Mouse (Mus musculus) urinary bladder, postnatal 14 days (tissue): ENCODE measurements around the gene D630045J12Rik.

ENCODE experiments used
- DNase-seq: peaks from one replicate; pipeline ENCODE4 v3.0.0; 2021; ENCODE audit warnings: low spot score

The D630045J12Rik gene

GRCm38 (mm10) chr6:38192952-38193351 lies 60.9 kb downstream of the D630045J12Rik start:
- DNase-seq = no peak

- no peak for DNase-seq
Measured at GRCm38 (mm10) chr6:38186312-38186950, 67.4 kb downstream of the D630045J12Rik start.

- no peak for DNase-seq
Measured at GRCm38 (mm10) chr6:38184791-38185190, 69.0 kb downstream of the D630045J12Rik start.

GRCm38 (mm10) chr6:38181756-38182318 lies 72.0 kb downstream of the D630045J12Rik start:
- DNase-seq = no peak

DNA sequence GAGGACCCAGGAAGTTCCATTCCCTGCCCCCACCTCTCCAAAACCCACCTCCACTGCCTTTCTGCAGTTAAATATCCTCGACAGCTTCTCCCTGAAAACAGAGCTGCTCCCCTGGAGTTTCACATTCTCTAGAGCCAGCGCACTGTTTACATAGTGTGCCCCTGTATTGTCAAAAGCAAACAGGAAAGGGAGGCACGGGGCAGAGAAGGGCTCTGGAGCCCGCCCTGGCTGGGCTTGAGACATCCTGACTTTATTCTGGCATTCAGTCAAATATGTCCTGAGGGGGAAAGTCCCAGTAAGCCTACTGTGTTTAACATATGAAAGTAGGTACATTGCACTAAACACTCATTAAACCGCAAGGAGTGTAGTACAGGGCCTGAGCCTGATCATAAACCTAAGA lies 73.1 kb downstream of the D630045J12Rik start:
- no peak for DNase-seq

- DNase-seq = no peak
Measured at GRCm38 (mm10) chr6:38165385-38165784, 88.4 kb downstream of the D630045J12Rik start.

- DNase-seq = no peak
Measured at GRCm38 (mm10) chr6:38164705-38165104, 89.1 kb downstream of the D630045J12Rik start.

GRCm38 (mm10) chr6:38162825-38163504 lies 90.8 kb downstream of the D630045J12Rik start:
- DNase-seq = no peak

DNA sequence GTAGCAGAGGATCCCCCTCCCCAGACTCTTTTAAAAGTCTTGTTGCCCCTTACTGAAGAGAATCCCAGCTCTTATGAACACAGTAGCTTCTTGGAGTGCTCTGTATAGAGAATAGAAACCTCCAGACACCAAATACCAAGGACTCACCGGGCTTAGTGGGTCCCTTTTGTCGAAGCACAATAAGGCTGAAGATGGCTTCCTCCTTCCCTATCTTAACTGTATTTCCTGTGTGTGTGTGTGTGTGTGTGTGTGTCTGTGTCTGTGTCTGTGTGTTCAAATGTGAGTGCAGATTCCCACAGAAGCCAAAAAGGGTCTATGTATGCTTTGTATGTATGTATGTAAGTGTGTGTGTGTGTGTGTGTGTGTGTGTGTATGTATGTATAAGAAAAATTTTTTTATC lies 93.3 kb downstream of the D630045J12Rik start:
- no peak for DNase-seq

DNA sequence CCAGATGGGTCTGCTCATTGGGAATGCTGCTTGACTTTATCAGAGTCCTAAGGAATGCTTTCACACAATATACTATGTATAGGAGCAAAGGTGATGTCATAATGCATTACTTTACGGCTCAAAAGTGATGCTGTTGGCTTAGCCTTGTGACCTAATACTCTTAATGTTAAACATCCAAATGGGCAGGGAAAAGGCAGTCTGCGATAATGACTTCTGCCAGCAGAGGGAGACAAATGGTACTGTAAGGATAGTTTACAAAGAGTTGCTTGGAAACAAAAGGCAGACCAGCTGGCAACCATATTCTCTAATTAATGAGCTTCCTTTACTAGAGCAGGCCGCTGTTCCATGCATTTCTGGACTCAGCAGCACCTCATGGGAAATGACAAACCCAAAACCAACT lies 93.7 kb downstream of the D630045J12Rik start:
- peak; percentile 92 for DNase-seq

GRCm38 (mm10) chr6:38159576-38159975 lies 94.2 kb downstream of the D630045J12Rik start:
- no peak for DNase-seq

DNA sequence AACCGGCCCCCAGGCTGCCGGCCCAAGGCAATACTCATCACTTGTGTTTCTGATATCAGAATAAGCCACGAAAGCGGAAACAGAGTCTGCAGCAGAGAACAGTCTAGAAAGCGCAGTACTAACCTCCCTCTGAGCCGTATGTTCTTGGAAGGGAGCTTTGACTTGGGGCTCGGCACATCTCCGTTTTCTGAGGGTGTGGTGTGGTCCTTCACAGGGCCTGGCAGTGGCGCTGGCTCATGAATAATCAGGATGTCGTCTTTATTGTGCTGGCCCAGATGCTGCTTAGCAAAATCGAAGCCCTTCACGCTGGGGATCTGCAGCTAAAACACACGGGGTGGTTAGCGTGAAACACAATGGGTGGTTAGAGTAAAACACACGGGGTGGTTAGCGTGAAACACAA lies 95.9 kb downstream of the D630045J12Rik start:
- peak; percentile 20 for DNase-seq

DNA sequence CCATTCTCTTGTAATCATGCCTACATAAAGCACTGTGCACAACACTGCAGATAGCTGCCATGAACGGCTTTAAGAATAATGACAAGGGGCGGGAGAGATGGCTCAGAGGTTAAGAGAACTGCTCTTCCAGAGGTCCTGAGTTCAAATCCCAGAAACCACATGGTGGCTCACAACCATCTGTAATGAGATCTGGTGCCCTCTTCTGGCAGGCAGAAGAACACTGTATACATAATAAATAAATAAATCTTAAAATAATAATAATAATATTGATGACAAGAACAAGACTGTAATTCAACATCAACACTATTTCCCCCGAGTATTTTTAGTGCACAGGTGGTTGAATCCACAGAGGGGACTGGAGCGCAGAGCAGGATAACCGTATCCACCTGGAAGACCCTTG lies 97.6 kb downstream of the D630045J12Rik start:
- no peak for DNase-seq

- DNase-seq = no peak
Measured at GRCm38 (mm10) chr6:38152305-38152704, 101.5 kb downstream of the D630045J12Rik start.

- DNase-seq = no peak
Measured at GRCm38 (mm10) chr6:38149483-38149882, 104.3 kb downstream of the D630045J12Rik start.

DNA sequence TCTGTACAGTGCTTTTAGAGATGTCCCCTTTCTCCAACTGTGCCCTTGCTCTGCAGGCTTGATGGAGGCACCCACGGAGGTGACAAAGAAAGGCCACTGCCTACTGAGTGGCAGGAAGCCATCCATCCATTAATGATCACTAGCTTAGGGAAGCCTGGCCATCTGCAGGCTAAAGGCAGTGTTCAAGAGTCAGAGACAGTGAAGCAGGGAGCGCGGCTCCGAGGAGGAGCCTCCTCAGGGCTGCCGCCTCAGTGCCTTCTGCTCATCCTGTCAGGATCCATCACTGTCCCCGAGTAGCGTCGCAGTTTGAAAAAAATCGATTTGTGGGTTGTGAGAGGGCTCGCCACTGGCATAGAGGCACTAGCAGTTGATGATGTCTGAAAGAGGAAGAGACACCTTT lies 105.2 kb downstream of the D630045J12Rik start:
- no peak for DNase-seq

- DNase-seq = no peak
Measured at GRCm38 (mm10) chr6:38147301-38147700, 106.5 kb downstream of the D630045J12Rik start.

- no peak for DNase-seq
Measured at GRCm38 (mm10) chr6:38145463-38146065, 108.2 kb downstream of the D630045J12Rik start.

- DNase-seq = peak; percentile 83
Measured at GRCm38 (mm10) chr6:38144161-38144998, 109.4 kb downstream of the D630045J12Rik start.

DNA sequence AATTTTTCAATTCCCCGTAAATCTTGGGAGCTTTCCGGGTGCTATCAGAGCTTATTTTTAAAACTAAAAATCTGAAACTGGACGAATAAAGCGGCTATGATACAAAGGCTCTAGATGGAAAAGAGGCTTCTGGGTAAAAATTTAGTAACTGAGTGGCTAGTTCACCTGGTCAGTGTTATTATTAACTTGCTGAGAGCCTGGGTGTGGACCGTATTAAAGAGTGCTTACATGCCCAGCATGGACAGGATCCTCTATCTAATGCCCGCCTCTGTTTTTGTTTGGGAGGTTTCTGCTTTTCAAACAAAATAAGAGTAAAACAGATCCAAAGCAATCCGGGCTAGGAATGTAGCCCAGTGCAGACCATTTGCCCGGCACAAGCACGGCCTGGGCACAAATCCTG lies 113.4 kb downstream of the D630045J12Rik start:
- no peak for DNase-seq

- no peak for DNase-seq
Measured at GRCm38 (mm10) chr6:38139086-38139485, 114.7 kb downstream of the D630045J12Rik start.
